Mouse (Mus musculus): ENCODE results near the gene Ifi208.
"Not testable (repeated sequence)": the region's sequence is repeated elsewhere in the genome, so short reads cannot be mapped to it uniquely, and the experiment has no call there.

Gene Ifi208

GRCm38 (mm10) chr1:173673458-173674097 lies at the start of gene Ifi208:
Gene Ifi208, plus strand, starts transcription at chr1:173673675.
- not testable (repeated sequence) for DNase-seq (ENCODE audit: extremely low read depth, low read depth)

DNA sequence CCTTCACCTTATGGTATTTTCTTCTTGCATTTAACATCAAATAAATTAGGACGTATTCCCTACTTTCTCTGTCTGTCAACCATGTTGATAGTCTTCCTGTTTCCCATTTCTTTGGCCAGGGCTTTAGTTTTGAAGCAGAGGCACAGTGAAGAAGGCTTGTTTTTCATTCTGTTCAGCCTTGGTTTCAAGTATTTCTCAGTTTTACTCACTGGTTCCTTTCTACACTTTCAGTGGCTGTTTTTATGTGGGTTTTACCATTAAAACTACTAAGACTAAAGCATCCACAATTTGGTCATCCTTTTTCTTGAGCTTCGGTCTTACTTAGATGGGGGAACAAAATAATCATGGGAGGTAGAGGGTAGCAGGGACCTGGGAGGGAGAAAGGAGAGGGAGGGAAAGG lies 49.4 kb upstream of the Ifi208 start:
- DNase-seq (ENCODE audit: extremely low read depth, low read depth), result no peak

DNA sequence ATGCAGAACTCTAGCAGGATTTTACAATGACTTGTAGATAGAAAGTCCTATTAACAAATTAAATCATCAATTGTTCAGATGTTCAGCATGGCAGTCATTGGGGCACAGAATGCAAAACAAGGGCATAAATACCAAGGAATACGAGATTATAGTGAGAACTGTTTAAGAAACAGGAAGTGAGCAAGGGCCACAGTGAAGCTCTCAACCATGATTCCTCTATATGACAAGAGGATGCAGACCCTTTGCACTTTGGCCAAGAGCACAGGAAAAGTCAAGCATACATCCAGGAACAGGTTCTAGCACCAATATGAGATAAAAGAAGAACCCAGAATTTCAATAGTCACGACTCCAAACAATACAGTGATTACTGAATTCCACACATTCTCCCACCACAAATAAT lies 46.8 kb upstream of the Ifi208 start:
- DNase-seq (ENCODE audit: extremely low read depth, low read depth), result no peak

DNA sequence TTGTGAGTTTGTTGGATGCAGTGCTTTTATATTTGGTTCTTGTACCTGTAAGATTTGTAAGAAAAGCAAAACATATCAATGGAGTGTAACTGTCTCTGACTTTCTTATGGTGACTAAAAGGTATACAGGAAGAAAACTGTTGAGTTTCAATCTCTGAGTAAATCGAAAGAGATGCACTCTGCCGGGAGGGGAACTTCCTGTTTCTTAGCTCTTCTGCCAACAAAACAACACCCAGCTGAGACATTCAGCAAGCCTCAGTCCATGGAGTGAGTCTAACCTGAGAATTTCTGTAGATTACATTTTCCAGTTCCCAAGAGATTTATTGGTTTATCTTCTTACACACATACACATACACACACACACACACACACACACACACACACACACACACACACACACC lies 42.9 kb upstream of the Ifi208 start, which contains the start of gene Ifi209:
Gene Ifi209 (plus strand): TSS at position 296 of the 400 bp plus-strand sequence.
- DNase-seq (ENCODE audit: extremely low read depth, low read depth), result not testable (repeated sequence)

DNA sequence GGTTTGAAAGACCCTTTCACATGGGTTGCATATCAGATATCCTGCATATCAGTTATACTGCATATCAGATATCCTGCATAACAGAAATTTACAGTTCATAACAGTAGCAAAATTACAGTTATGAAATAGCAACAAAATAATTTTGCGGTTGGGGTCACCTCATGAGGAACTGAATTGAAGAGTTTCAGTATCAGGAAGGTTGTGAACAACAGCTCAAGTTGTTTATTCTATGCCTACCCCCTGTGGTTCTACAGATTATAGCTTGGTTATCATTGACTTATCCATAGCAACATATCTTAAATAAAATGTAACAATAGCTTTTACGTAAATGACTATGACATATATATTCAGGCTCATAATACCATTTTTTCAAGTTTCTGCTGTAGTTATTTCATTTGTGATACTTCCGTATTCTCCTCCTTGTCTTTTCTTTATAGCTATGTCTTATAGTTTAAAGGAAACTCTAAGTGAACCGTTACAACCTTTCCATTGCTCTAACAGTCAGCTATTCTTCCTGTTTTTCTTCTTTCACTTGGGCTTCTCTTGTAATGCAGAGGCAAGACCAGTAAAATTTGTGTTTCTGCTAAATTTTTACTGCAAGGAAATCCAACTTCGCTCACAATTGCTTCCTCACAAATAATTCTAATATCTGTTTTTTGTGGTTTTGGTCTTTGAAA lies 39.4 kb upstream of the Ifi208 start:
- no peak for DNase-seq (ENCODE audit: extremely low read depth, low read depth)

- DNase-seq (ENCODE audit: extremely low read depth, low read depth), result no peak
Measured at GRCm38 (mm10) chr1:173645393-173645792, 28.1 kb upstream of the Ifi208 start.

GRCm38 (mm10) chr1:173657973-173658372 lies 15.5 kb upstream of the Ifi208 start:
- DNase-seq (ENCODE audit: extremely low read depth, low read depth), result no peak

DNA sequence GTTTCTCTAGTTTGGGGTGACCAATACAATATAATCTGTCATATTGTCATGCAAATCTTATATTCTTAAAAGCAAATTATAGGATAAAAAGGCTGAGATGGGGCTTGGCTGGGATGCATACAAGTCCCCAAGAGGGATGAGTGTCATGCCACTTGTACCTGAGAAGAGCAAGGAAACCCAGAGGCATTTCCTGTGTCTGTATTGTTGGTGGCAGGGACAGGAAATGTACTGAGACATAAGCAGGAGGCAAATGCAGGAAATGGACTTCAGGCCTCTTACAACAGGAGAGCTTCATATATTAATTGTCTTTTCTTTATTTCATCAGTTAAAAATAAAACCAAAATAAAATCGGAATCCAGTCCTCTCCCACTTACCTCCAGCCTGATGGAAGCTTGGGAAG lies 5.1 kb downstream of the Ifi208 start:
- DNase-seq (ENCODE audit: extremely low read depth, low read depth), result not testable (repeated sequence)

DNA sequence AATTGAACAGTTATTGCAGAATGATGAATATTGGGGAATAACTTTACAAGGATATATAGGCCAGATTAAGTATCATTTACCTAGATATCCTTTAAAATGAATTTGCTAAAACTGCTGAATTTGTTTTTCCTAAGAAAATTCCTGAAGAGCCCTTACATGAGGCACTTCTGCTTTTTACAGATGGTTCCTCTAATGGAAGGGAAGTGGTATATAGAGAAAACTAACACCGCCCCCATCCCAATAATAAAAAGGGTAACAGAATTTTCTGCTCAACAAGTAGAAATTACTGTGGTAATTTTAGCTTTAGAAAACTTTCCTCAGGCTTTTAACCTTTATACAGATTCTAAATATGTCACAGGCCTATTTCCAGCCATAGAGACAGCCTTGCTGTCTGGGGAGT lies 20.8 kb downstream of the Ifi208 start:
- no peak for DNase-seq (ENCODE audit: extremely low read depth, low read depth)

DNA sequence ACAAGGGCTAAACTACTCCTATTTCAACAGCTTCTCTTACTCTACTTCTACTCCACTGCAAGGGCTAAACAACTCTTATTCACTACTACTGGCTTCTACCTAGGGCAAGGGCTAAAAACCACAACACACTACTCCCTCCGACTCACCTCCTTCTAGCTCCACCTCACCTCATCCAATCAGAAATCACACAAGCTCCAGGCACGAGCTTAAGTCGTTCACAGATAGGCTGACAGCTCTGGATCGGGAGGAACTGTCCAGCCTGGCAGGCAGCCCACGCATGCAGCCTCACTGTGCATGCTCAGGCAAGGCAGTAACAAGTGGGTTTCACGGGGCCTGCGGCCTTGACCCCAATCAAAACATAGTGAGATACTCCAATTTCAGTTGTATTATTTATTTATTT lies 59.7 kb downstream of the Ifi208 start:
- DNase-seq (ENCODE audit: extremely low read depth, low read depth), result no peak

- not testable (repeated sequence) for DNase-seq (ENCODE audit: extremely low read depth, low read depth)
Measured at GRCm38 (mm10) chr1:173735015-173735414, 61.5 kb downstream of the Ifi208 start.

DNA sequence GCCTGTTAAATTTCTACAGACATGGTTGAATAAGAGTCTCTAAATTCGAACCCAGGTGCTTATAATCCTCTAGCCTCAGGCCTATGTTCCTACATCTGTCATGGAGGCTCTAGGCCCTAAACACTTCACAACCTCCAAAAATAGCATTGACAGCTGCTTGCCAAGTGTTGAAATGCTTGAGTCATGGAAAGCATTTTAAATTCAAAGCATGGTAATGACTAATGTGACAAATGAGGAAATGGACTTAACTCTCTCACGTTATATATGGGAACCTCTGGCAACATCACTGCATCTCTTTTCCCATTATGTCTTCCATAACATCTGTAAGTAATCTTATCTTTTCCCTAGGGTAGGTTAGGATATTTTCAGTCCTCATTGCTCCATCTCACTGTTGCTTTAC lies 63.5 kb downstream of the Ifi208 start:
- no peak for DNase-seq (ENCODE audit: extremely low read depth, low read depth)

GRCm38 (mm10) chr1:173740537-173740936 lies 67.1 kb downstream of the Ifi208 start:
- no peak for DNase-seq (ENCODE audit: extremely low read depth, low read depth)

GRCm38 (mm10) chr1:173741656-173742055 lies 68.2 kb downstream of the Ifi208 start, which contains the start of gene Ifi207:
Gene Ifi207, minus strand, starts transcription at chr1:173741747.
- DNase-seq (ENCODE audit: extremely low read depth, low read depth), result no peak

- no peak for DNase-seq (ENCODE audit: extremely low read depth, low read depth)
Measured at GRCm38 (mm10) chr1:173742262-173742661, 68.8 kb downstream of the Ifi208 start.
